Mouse (Mus musculus): ENCODE measurements around the gene Ccdc85c.

GRCm38 (mm10) chr12:108235976-108236555 lies 39.2 kb downstream of the Ccdc85c start:
- TF ChIP-seq CTCF (IDR thresholded peaks at IDR 0.05; ENCODE audit: borderline replicate concordance, control insufficient read depth, extremely low read depth, insufficient read depth, low read length, poor library complexity): no peak
- TF ChIP-seq POLR2A (IDR thresholded peaks at IDR 0.05; ENCODE audit: control insufficient read depth, extremely low read depth, insufficient read depth, low read length, poor library complexity): no peak

All from thymus, adult 2 months (tissue).